Mouse (Mus musculus) stomach, postnatal 0 days (tissue): Measurements from ENCODE around the gene Pax3.

ENCODE experiments used
- CTCF ChIP-seq: IDR thresholded peaks from 2 replicates; pipeline ENCODE4 v1.5.1; 2016; ENCODE audit warnings: antibody characterized with exemption, low read depth, mild to moderate bottlenecking, moderate library complexity
- EP300 ChIP-seq: optimal IDR thresholded peaks from 2 replicates; pipeline ENCODE3; 2016; ENCODE audit warnings: antibody characterized with exemption

DNA sequence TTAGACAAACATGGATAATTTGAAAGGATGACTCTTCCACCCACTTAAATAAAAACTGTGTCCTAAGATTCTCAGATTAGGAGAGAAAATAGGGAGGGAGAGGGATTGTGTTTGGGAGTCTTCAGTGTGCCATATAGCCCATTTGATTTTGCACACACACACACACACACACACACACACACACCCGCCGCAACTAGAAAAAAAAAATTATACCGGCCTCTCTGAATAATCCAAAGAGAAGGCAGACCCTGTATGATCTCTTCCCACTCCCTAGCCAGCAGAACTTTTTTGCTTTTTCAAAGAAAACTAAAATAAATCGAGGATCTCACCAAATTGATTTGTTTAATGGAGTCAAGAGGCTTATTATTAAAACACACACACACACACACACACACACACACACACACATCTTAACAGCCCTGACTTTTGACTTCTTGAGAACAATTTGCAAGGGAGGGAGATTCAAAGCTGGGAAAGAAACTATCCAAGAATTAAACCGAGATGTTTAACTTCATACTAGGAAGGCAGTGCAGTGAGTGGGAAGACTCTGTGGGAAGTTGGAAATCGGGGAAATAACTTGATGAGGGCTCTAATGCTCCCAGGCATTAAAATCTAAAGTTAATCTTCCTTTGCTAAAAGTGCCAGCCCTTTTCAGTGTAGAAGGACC, 2.4 kb downstream of the Pax3 start:
- TF ChIP-seq EP300: no peak
- no peak for TF ChIP-seq CTCF
